Mouse (Mus musculus): ENCODE data around the gene Rdh16f1. TPM values are rescaled to one million over a fixed set of nuclear protein-coding genes. Genes with fewer than 3 reads are reported as not detected.
"Not testable (repeated sequence)": the region's sequence is repeated elsewhere in the genome, so short reads cannot be mapped to it uniquely, and the experiment has no call there.

The Rdh16f1 gene
- polyA plus RNA-seq, 1 experiment: not detected

- no peak overlapping the region for H3K27ac ChIP-seq (ENCODE audit: control insufficient read depth, insufficient read depth, low read length)
- no peak for DNase-seq
- no peaks in the 10 kb centered on the region for H3K36me3 ChIP-seq (ENCODE audit: control insufficient read depth, insufficient read depth, low read length)
- H3K4me3 ChIP-seq (ENCODE audit: control insufficient read depth, insufficient read depth, low read length): no peak overlapping the region
- no peaks in the 10 kb centered on the region for H3K4me1 ChIP-seq (replicated peaks; ENCODE audit: control insufficient read depth, insufficient read depth, low read length)
- TF ChIP-seq CTCF (IDR thresholded peaks at IDR 0.05; ENCODE audit: borderline replicate concordance, control insufficient read depth, extremely low read depth, insufficient read depth, low read length, poor library complexity) (no peak), POLR2A (IDR thresholded peaks at IDR 0.05; ENCODE audit: control insufficient read depth, extremely low read depth, insufficient read depth, low read length, poor library complexity) (no peak)
- 76% methylated on average over 6 of the region's 6 CpGs for WGBS
- no peaks in the 10 kb centered on the region for H3K27me3 ChIP-seq (ENCODE audit: control insufficient read depth, insufficient read depth, low read length)
Observed at GRCm38 (mm10) chr10:127825386-127825785, 65.8 kb downstream of the Rdh16f1 start.

- DNase-seq: no peak
- Histone ChIP-seq H3K4me1 (replicated peaks; ENCODE audit: control insufficient read depth, insufficient read depth, low read length) (no peaks in the 10 kb centered on the region), H3K27ac (ENCODE audit: control insufficient read depth, insufficient read depth, low read length) (no peak overlapping the region), H3K4me3 (ENCODE audit: control insufficient read depth, insufficient read depth, low read length) (no peak overlapping the region), H3K36me3 (ENCODE audit: control insufficient read depth, insufficient read depth, low read length) (no peaks in the 10 kb centered on the region), H3K27me3 (ENCODE audit: control insufficient read depth, insufficient read depth, low read length) (no peaks in the 10 kb centered on the region)
- TF ChIP-seq CTCF (IDR thresholded peaks at IDR 0.05; ENCODE audit: borderline replicate concordance, control insufficient read depth, extremely low read depth, insufficient read depth, low read length, poor library complexity) (no peak), POLR2A (IDR thresholded peaks at IDR 0.05; ENCODE audit: control insufficient read depth, extremely low read depth, insufficient read depth, low read length, poor library complexity) (no peak)
- WGBS: 80% methylated on average over 3 of the region's 3 CpGs
Observed at GRCm38 (mm10) chr10:127829121-127829520, 69.5 kb downstream of the Rdh16f1 start.

GRCm38 (mm10) chr10:127834186-127834585 lies 74.6 kb downstream of the Rdh16f1 start:
- DNase-seq; H3K36me3 ChIP-seq (ENCODE audit: control insufficient read depth, insufficient read depth, low read length); H3K27me3 ChIP-seq (ENCODE audit: control insufficient read depth, insufficient read depth, low read length); H3K4me3 ChIP-seq (ENCODE audit: control insufficient read depth, insufficient read depth, low read length); H3K4me1 ChIP-seq (replicated peaks; ENCODE audit: control insufficient read depth, insufficient read depth, low read length); H3K27ac ChIP-seq (ENCODE audit: control insufficient read depth, insufficient read depth, low read length): not testable (repeated sequence)
- WGBS: 98% methylated on average over 1 of the region's 1 CpGs

GRCm38 (mm10) chr10:127835292-127835691 lies 75.7 kb downstream of the Rdh16f1 start:
- no peak overlapping the region for H3K27ac ChIP-seq (ENCODE audit: control insufficient read depth, insufficient read depth, low read length)
- H3K27me3 ChIP-seq (ENCODE audit: control insufficient read depth, insufficient read depth, low read length): no peaks in the 10 kb centered on the region
- no peaks in the 10 kb centered on the region for H3K36me3 ChIP-seq (ENCODE audit: control insufficient read depth, insufficient read depth, low read length)
- H3K4me1 ChIP-seq (replicated peaks; ENCODE audit: control insufficient read depth, insufficient read depth, low read length): no peaks in the 10 kb centered on the region
- no peak overlapping the region for H3K4me3 ChIP-seq (ENCODE audit: control insufficient read depth, insufficient read depth, low read length)
- WGBS: 84% methylated on average over 5 of the region's 5 CpGs
- TF ChIP-seq CTCF (IDR thresholded peaks at IDR 0.05; ENCODE audit: borderline replicate concordance, control insufficient read depth, extremely low read depth, insufficient read depth, low read length, poor library complexity) (no peak), POLR2A (IDR thresholded peaks at IDR 0.05; ENCODE audit: control insufficient read depth, extremely low read depth, insufficient read depth, low read length, poor library complexity) (no peak)
- DNase-seq: no peak

- not testable (repeated sequence) for H3K27ac ChIP-seq (ENCODE audit: control insufficient read depth, insufficient read depth, low read length); H3K4me3 ChIP-seq (ENCODE audit: control insufficient read depth, insufficient read depth, low read length); DNase-seq; H3K27me3 ChIP-seq (ENCODE audit: control insufficient read depth, insufficient read depth, low read length); H3K36me3 ChIP-seq (ENCODE audit: control insufficient read depth, insufficient read depth, low read length); H3K4me1 ChIP-seq (replicated peaks; ENCODE audit: control insufficient read depth, insufficient read depth, low read length)
- WGBS: 94% methylated on average over 5 of the region's 5 CpGs
Observed at GRCm38 (mm10) chr10:127837793-127838192, 78.2 kb downstream of the Rdh16f1 start.

- no peak overlapping the region for H3K27ac ChIP-seq (ENCODE audit: control insufficient read depth, insufficient read depth, low read length)
- H3K4me3 ChIP-seq (ENCODE audit: control insufficient read depth, insufficient read depth, low read length): no peak overlapping the region
- no peaks in the 10 kb centered on the region for H3K4me1 ChIP-seq (replicated peaks; ENCODE audit: control insufficient read depth, insufficient read depth, low read length)
- TF ChIP-seq CTCF (IDR thresholded peaks at IDR 0.05; ENCODE audit: borderline replicate concordance, control insufficient read depth, extremely low read depth, insufficient read depth, low read length, poor library complexity): no peak
- TF ChIP-seq POLR2A (IDR thresholded peaks at IDR 0.05; ENCODE audit: control insufficient read depth, extremely low read depth, insufficient read depth, low read length, poor library complexity): no peak
- H3K36me3 ChIP-seq (ENCODE audit: control insufficient read depth, insufficient read depth, low read length): no peaks in the 10 kb centered on the region
- no peak for DNase-seq
- WGBS: 92% methylated on average over 2 of the region's 2 CpGs
- no peaks in the 10 kb centered on the region for H3K27me3 ChIP-seq (ENCODE audit: control insufficient read depth, insufficient read depth, low read length)
Observed at GRCm38 (mm10) chr10:127838539-127838938, 79.0 kb downstream of the Rdh16f1 start.

GRCm38 (mm10) chr10:127840776-127841175 lies 81.2 kb downstream of the Rdh16f1 start:
- TF ChIP-seq POLR2A (IDR thresholded peaks at IDR 0.05; ENCODE audit: control insufficient read depth, extremely low read depth, insufficient read depth, low read length, poor library complexity) (no peak), CTCF (IDR thresholded peaks at IDR 0.05; ENCODE audit: borderline replicate concordance, control insufficient read depth, extremely low read depth, insufficient read depth, low read length, poor library complexity) (no peak)
- Histone ChIP-seq H3K4me1 (replicated peaks; ENCODE audit: control insufficient read depth, insufficient read depth, low read length) (no peaks in the 10 kb centered on the region), H3K36me3 (ENCODE audit: control insufficient read depth, insufficient read depth, low read length) (no peaks in the 10 kb centered on the region), H3K27me3 (ENCODE audit: control insufficient read depth, insufficient read depth, low read length) (no peaks in the 10 kb centered on the region), H3K4me3 (ENCODE audit: control insufficient read depth, insufficient read depth, low read length) (no peak overlapping the region), H3K27ac (ENCODE audit: control insufficient read depth, insufficient read depth, low read length) (no peak overlapping the region)
- DNase-seq: no peak
- WGBS: 80% methylated on average over 2 of the region's 2 CpGs

Other genes starting within 250 kb of the Rdh16f1 start
- gene Ndufa4l2, start 244.8 kb upstream of the Rdh16f1 start, polyA plus RNA-seq (2012; rRNA removed): 6.2 and 13.5 TPM in 2 replicates
- gene Shmt2, start 237.3 kb upstream of the Rdh16f1 start, polyA plus RNA-seq (2012; rRNA removed): 171 and 198 TPM in 2 replicates
- gene Nxph4, start 225.2 kb upstream of the Rdh16f1 start, polyA plus RNA-seq (2012; rRNA removed): 0.06 and 0.20 TPM in 2 replicates
- gene Lrp1, start 138.6 kb upstream of the Rdh16f1 start, polyA plus RNA-seq (2012; rRNA removed): 35.3 and 40.3 TPM in 2 replicates
- 168 and 185 TPM in 2 replicates for gene Stat6, start 116.8 kb upstream of the Rdh16f1 start, polyA plus RNA-seq (2012; rRNA removed)
- gene Nemp1, start 92.9 kb upstream of the Rdh16f1 start, polyA plus RNA-seq (2012; rRNA removed): 14.2 and 15.0 TPM in 2 replicates
- 69.3 and 79.2 TPM in 2 replicates for gene Nab2, start 91.2 kb upstream of the Rdh16f1 start, polyA plus RNA-seq (2012; rRNA removed)
- gene Myo1a, start 54.6 kb upstream of the Rdh16f1 start, polyA plus RNA-seq (2012; rRNA removed): 1.6 and 1.8 TPM in 2 replicates
- 4.3 and 4.5 TPM in 2 replicates for gene Tac2, start 35.3 kb upstream of the Rdh16f1 start, polyA plus RNA-seq (2012; rRNA removed)
- 7.4 and 8.3 TPM in 2 replicates for gene Zbtb39, start 20.2 kb upstream of the Rdh16f1 start, polyA plus RNA-seq (2012; rRNA removed)
- gene Gpr182, start 8.1 kb upstream of the Rdh16f1 start, polyA plus RNA-seq (2012; rRNA removed): 2.3 and 2.4 TPM in 2 replicates
- 0.04 and 0.08 TPM in 2 replicates for gene Rdh1, start 66 bp upstream of the Rdh16f1 start, polyA plus RNA-seq (2012; rRNA removed)
- gene Rdh9, start 16.6 kb downstream of the Rdh16f1 start, polyA plus RNA-seq (2012; rRNA removed): 0.14 and 0.20 TPM in 2 replicates
- gene Rdh16, start 41.4 kb downstream of the Rdh16f1 start, polyA plus RNA-seq (2012; rRNA removed): 0.03 and 0.14 TPM in 2 replicates
- gene Rdh19, start 90.1 kb downstream of the Rdh16f1 start, polyA plus RNA-seq (2012; rRNA removed): not detected in 2 replicates
- 0.32 TPM in 1 of 2 replicates, not detected in the other for gene Rdh16f2, start 106.7 kb downstream of the Rdh16f1 start, polyA plus RNA-seq (2012; rRNA removed)
- 0.11 and 1.7 TPM in 2 replicates for gene Rdh7, start 129.0 kb downstream of the Rdh16f1 start, polyA plus RNA-seq (2012; rRNA removed)
- gene Sdr9c7, start 138.7 kb downstream of the Rdh16f1 start, polyA plus RNA-seq (2012; rRNA removed): 0.52 and 1.3 TPM in 2 replicates
- gene Hsd17b6, start 247.8 kb downstream of the Rdh16f1 start, polyA plus RNA-seq (2012; rRNA removed): 1.2 and 1.6 TPM in 2 replicates

Measured in thymus, adult 2 months (tissue).